Mouse (Mus musculus) liver, adult 2 months (tissue): ENCODE measurements at regions not wholly inside any gene's neighbourhood (a gene's known extent, or its start where the extent isn't known, plus 50 kb on each side); places are given as distances from the start of the nearest gene placed in this dataset.
A peak's percentile ranks its signal among the peaks of the same experiment; 100 is the strongest.

Experiments
- DNase-seq: peaks from one replicate; pipeline ENCODE4 v3.0.0-alpha.2; 2011; ENCODE audit warnings: low read depth, low spot score; ENCODE audit errors: extremely low read depth
- H3K27ac ChIP-seq: fragments of 200-500 bp; replicated peaks from 2 replicates; pipeline ENCODE4 v1.5.1; 2012; ENCODE audit warnings: low read depth, mild to moderate bottlenecking, control low read depth, inconsistent platforms, low read length; ENCODE audit not compliant: insufficient read depth
- H3K27me3 ChIP-seq: fragments of 200-500 bp; 2 replicates; pipeline ENCODE4 v1.6.1; 2012; ENCODE audit warnings: mild to moderate bottlenecking, moderate library complexity, low read length, inconsistent platforms; ENCODE audit not compliant: control insufficient read depth, insufficient read depth
- H3K36me3 ChIP-seq: fragments of 200-500 bp; 2 replicates; pipeline ENCODE4 v1.6.1; 2012; ENCODE audit warnings: low read length, inconsistent platforms; ENCODE audit not compliant: control insufficient read depth, insufficient read depth
- H3K4me1 ChIP-seq: fragments of 200-500 bp; 2 replicates; pipeline ENCODE4 v1.6.1; 2011; ENCODE audit warnings: low read length; ENCODE audit not compliant: control insufficient read depth, insufficient read depth
- H3K4me3 ChIP-seq: fragments of 200-500 bp; 2 replicates; pipeline ENCODE4 v1.5.1; 2011; ENCODE audit warnings: low read depth, mild to moderate bottlenecking, control low read depth, low read length, moderate library complexity; ENCODE audit not compliant: insufficient read depth
- H3K79me2 ChIP-seq: fragments of 200-500 bp; 2 replicates; pipeline ENCODE4 v1.6.1; 2012; ENCODE audit warnings: inconsistent platforms, mild to moderate bottlenecking, low read length, moderate library complexity; ENCODE audit not compliant: control insufficient read depth, insufficient read depth
- H3K9ac ChIP-seq: fragments of 200-500 bp; 2 replicates; pipeline ENCODE4 v1.6.1; 2012; ENCODE audit warnings: low read depth, mild to moderate bottlenecking, control low read depth, inconsistent platforms, low read length
- CTCF ChIP-seq: fragments of 200-500 bp; IDR thresholded peaks from 2 replicates; pipeline ENCODE4 v1.5.1; 2011; ENCODE audit warnings: low read depth, low read length, control low read depth
- POLR2A ChIP-seq: fragments of 200-500 bp; IDR thresholded peaks from 2 replicates; pipeline ENCODE4 v1.6.1; 2011; ENCODE audit warnings: low read length, control low read depth; ENCODE audit not compliant: insufficient read depth; ENCODE audit errors: extremely low read depth
- WGBS: fragments of 180-500 bp; shearing (Covaris S2); methylation state at CpG from one replicate; pipeline ENCODE4 v1.1.7; 2018; 5-methylcytosine and 5-hydroxymethylcytosine counted together

DNA sequence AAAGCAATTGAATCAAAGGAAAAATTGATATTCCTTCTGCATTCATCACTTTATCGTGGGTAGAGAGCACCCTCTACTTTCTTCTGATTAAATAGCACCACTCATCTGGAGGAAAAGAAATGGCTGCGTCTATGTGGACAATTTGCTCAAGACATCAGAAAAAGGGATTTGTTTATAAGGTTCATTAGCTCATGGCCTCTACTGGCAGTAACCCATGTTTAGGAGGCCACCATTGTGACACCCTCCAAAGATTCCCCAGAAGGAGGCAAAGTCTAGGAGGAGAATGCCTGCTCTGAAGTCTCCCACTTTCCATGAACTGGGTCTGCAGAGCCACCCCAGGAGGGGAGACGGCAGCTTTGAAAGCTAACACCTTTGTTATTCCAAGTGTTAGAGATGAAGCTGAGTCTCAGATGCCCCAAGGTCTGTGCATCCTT lies 147.2 kb upstream of the Plscr5 start:
- no peak overlapping the region for H3K27ac ChIP-seq
- no peaks in the 10 kb centered on the region for H3K36me3 ChIP-seq
- WGBS = 51% methylated on average over 3 of the region's 3 CpGs
- H3K4me1 ChIP-seq = no peaks in the 10 kb centered on the region
- H3K4me3 ChIP-seq = no peak overlapping the region
- H3K9ac ChIP-seq = no peak overlapping the region
- TF ChIP-seq POLR2A (no peak), CTCF (no peak)
- DNase-seq = no peak
- H3K27me3 ChIP-seq = no peaks in the 10 kb centered on the region
- no peaks in the 10 kb centered on the region for H3K79me2 ChIP-seq

DNA sequence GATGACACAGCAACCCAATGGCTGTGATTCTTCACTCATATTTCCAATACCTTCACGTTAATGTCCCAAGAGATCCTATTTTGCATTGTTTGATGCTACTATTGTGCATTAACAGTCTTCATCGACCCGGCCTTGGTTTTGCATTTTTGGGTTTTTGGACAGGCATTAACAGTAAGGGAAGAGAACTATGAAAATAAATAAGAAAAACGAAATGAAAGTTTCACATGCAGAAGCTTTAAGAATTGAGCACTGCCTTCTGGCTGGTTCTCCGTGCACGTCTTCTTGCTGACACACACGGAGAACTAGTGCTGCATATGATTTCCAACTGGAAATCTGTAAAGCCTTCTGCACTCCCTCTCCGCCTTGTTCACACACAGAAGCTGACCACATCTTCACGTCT lies 148.6 kb upstream of the Plscr5 start:
- H3K36me3 ChIP-seq = no peaks in the 10 kb centered on the region
- no peaks in the 10 kb centered on the region for H3K27me3 ChIP-seq
- H3K4me1 ChIP-seq = no peaks in the 10 kb centered on the region
- TF ChIP-seq POLR2A (no peak), CTCF (no peak)
- no peak overlapping the region for H3K4me3 ChIP-seq
- no peak for DNase-seq
- 75% methylated on average over 9 of the region's 9 CpGs for WGBS
- no peak overlapping the region for H3K27ac ChIP-seq
- H3K79me2 ChIP-seq = no peaks in the 10 kb centered on the region
- H3K9ac ChIP-seq = no peak overlapping the region

DNA sequence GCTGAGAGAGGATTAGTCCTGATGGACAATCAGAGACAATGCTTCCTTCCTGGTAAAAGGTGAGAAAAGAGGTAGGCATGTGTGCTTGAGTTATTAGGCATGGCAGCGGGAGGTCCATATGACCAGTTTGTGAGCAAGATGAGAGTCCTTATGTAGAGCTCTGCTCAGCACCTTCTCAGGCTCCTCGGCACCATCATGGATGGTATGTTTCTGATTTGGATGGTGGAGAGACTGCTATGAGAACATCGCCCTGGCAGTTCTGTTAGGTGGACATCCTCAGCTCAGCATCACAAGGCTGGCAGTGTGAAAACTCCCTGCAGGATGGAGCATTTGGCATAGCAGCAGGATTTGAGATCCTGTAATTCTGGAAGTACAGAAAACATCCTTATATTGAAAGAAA lies 176.2 kb upstream of the Plscr5 start:
- Histone ChIP-seq H3K27ac (no peak overlapping the region), H3K4me1 (no peaks in the 10 kb centered on the region), H3K27me3 (no peaks in the 10 kb centered on the region), H3K36me3 (no peaks in the 10 kb centered on the region), H3K79me2 (no peaks in the 10 kb centered on the region), H3K9ac (no peak overlapping the region), H3K4me3 (no peak overlapping the region)
- TF ChIP-seq POLR2A = no peak
- TF ChIP-seq CTCF = no peak
- no peak for DNase-seq
- 87% methylated on average over 3 of the region's 3 CpGs for WGBS

DNA sequence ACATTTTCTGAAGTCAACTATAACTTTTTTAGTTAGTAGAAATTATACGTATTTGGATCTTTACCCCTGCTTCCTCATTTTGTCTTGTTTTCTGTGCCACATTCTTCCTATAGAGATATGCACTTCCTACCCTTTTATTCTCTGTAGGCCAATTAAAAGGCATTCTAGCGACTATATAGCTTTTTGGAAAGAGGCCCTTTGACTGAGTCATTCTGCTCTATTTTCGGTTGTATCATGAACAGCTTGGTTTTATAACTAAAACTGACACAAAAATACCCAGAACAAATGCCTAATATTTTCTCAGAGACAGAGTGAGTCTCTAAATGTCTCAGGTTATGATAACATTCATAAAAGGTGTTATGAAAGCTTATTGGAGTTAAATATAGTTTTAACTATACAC lies 176.8 kb upstream of the Plscr5 start:
- no peaks in the 10 kb centered on the region for H3K27me3 ChIP-seq
- no peaks in the 10 kb centered on the region for H3K79me2 ChIP-seq
- no peak overlapping the region for H3K9ac ChIP-seq
- 62% methylated on average over 3 of the region's 3 CpGs for WGBS
- TF ChIP-seq CTCF = no peak
- TF ChIP-seq POLR2A = no peak
- no peaks in the 10 kb centered on the region for H3K36me3 ChIP-seq
- DNase-seq = no peak
- no peaks in the 10 kb centered on the region for H3K4me1 ChIP-seq
- no peak overlapping the region for H3K4me3 ChIP-seq
- H3K27ac ChIP-seq = no peak overlapping the region

DNA sequence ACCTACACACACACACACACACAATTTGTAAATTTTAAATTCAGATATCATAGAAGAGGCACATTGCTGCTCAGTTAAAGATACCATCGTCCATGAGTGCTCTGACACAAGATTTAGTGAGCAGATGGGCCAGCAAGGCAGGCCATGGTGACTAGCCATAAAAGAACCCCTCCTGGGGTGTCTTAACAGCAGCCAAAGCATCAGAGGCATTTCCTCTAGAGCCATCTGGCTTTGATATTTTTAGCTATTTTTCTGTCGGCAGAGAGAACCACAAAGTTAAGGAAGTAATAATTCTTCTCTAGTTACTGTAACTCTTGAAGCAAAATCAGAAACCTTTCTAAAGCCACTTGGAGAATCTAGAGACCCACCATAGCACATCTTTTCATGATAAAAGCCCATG lies 204.5 kb upstream of the Plscr5 start:
- TF ChIP-seq POLR2A (no peak), CTCF (no peak)
- Histone ChIP-seq H3K36me3 (no peaks in the 10 kb centered on the region), H3K4me3 (no peak overlapping the region), H3K27me3 (no peaks in the 10 kb centered on the region), H3K4me1 (no peaks in the 10 kb centered on the region), H3K9ac (no peak overlapping the region), H3K27ac (no peak overlapping the region), H3K79me2 (no peaks in the 10 kb centered on the region)
- 60% methylated on average over 2 of the region's 2 CpGs for WGBS
- DNase-seq = no peak

DNA sequence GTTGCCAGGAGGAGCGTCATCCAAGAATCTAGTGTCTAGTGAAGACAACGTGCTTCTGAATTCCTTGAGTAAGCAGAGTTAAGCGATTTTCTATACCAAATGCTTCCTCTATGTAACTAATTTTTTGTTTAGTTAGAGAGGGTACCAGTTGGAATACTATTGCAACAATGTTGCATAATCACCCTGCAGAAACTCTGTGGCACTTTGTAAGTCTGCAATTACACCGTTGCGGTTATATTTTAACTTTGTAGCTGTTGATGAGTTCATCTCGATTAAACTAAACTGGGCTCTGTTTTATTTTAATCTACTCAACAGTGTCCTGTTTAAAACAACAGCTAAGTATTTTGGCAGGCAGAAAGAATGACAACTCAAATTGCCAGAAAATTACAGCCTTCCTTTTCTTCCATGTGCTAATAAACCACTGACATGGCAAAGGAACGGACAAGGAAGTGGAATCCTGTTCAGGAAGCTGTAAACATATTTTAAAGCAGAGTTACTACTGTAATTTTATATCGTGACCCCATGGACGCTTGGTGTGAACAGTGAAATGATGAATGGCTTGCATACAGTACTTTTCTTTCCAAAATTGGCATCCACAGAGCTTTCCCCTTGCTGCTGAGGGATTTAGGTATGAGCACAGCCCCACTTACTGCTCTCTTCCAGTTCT lies 210.6 kb upstream of the Plscr5 start:
- no peak for TF ChIP-seq CTCF
- TF ChIP-seq POLR2A = no peak
- H3K36me3 ChIP-seq = no peaks in the 10 kb centered on the region
- H3K79me2 ChIP-seq = no peaks in the 10 kb centered on the region
- no peak overlapping the region for H3K4me3 ChIP-seq
- no peak overlapping the region for H3K9ac ChIP-seq
- no peak overlapping the region for H3K27ac ChIP-seq
- peak; percentile 67 for DNase-seq
- H3K4me1 ChIP-seq = no peaks in the 10 kb centered on the region
- no peaks in the 10 kb centered on the region for H3K27me3 ChIP-seq
- 48% methylated on average over 9 of the region's 9 CpGs for WGBS
